Mouse (Mus musculus) brain, adult 2 months (tissue): ENCODE measurements around the gene Ryr1.
A peak's percentile ranks its signal among the peaks of the same experiment; 100 is the strongest.

Experiments
- DNase-seq: peaks from one replicate; pipeline ENCODE4 v3.0.0; 2011; ENCODE audit warnings: low read depth, low spot score

Ryr1 gene

DNA sequence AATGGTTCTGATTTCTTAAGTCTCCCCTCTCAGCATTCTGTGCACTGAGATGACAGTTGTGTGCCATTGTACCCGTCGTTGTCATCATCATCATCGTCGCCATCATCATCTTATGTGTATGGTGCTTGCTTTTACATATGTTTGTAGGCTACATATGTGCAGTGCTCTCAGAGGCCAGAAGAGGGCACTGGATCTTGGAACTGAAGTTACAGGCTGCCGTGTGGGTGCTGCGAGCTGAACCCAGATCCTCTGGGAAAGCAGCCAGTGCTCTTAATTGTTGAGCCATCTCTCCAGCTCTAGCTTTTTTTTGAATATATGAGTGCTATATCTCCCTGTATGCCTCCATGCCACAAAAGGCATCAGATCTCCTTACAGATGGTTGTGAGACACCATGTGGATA is 87.7 kb downstream of the Ryr1 start:
- DNase-seq, result no peak

DNA sequence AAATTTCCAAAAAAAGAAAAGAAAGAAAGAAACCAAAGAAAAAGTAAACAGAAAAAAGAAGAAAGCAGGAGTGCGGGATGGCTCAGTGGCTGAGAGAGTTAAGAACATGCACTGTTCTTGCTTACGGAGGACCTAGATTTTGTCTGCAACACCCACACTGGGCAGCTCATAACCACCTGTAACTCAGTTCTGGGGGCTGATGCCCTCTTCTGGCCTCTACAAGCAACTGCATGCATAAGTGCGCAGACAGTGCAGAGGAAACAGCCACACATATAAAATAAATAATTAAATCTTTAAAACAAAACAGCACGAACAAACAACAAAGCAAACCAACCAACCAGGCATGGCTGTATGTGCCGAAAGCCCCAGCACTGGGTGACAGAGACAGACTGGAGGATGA is 92.3 kb downstream of the Ryr1 start:
- DNase-seq, result no peak

DNA sequence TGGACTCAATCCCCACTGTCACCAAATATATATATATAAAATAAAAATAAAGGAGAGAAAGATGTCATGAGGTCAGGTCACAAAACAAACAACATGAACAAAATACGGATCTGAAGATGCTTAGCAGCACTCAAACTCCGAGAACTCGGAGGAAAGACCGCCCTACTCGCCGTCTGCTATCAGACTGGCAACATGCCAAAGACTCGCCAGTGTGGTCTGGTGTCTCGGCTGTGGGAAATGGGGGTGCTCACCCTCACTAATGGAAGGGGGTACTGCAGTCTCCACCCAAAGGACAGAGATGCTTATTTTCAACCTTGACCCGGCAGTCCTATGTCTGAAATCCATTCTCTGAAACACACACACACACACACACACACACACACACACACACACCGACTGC is 93.3 kb downstream of the Ryr1 start:
- DNase-seq, result no peak

DNA sequence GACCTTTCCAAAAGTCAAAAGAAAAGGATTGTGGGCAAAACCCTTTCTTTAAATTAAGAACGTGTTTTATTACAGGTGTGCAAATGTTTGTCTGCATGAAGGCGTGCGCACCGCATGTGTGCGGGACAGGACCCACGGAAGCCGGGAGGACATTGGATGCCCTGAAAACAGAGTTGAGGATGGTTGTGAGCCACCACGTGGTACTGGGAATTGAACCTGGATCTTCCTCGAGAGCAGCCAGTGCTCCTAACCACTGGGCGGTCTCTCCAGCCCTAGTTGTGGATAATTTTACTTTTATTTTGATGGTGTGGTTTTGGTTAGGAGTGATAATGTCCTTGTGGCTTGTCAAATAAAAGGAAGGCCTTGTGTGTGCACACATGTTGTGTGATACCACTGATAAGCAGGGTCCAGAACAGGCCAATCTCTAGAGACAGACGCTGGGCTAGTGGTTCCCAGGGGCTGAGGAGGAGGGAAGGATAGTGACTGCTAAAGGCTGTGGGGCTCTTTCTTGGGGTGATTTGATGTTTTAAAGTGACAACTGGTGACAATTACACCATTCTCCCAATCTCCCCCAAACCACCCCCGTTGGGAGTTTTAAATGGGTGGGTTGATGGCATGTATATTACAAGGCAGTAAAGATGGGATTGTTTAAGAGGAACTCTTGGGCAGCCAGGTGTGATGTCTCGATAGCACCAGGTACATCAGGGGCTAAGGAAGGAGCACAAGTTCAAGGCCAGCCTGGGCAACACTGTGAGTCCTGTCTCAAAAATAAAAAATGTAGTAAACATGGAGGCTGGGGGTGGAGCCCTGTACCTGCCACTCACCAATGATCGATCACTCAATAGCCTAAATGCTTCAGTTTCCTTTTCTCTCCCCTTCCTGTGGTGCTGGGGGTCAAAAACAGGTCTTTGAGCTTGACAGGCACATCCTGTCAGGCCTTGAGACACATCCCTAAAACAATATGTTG is 95.0 kb downstream of the Ryr1 start:
- no peak for DNase-seq

DNA sequence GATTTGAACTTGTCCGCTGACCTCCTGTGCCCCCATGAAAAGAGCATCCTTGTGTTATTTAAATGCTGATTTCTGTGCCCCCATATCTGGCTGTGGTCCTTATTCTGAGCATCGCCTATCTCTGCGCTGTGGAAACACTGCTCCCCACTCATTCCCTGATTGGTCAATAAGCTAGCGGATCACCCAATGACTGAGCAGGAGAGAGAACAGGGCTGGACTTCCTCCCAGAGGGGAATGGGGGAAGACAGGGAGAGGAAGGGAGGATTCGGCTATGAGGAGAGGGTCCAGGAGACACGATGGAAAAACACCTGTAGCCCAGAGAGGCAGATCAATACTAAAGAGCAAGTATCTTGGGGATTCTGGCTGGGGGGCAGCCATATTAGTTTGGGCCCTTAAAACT is 96.2 kb downstream of the Ryr1 start:
- no peak for DNase-seq

DNA sequence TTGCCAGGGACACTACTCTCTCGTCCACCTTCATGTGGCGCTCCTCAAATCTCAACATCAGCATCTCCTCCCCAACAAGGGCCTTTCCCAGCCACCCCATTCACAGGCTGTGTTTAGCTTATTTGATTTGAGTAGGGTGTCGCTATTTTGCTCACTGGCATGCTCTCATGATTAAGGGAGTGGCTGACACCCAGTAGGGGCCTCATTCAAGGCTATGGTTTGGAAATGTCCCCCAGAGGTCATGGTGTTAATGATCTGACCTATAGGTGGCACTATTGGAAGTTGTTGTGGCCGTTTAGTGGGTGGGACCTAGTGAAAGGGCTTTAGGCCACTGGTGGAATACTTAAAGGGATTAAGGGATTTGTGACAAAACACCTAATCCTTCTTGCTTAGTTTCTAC is 98.2 kb downstream of the Ryr1 start:
- no peak for DNase-seq

DNA sequence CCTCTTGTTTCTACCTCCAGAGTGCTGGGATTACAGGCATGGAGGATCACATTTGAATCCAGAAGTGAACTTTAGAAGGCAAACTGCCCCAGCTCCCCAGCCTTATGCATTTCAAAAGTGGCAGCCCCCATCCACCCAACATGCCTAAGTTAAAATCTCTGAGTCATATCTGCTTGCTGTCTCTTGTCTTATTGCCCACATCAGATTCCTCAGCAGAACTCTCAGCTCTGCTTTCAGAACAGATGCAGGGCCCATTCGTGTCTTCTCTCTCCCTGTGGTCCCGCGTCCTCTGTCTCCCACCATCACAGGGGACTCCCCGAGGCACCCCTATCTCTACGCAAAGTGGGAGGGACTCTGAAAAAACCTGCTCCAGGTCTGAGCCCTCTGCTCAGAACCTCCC is 98.8 kb downstream of the Ryr1 start:
- DNase-seq, result peak; percentile 63

DNA sequence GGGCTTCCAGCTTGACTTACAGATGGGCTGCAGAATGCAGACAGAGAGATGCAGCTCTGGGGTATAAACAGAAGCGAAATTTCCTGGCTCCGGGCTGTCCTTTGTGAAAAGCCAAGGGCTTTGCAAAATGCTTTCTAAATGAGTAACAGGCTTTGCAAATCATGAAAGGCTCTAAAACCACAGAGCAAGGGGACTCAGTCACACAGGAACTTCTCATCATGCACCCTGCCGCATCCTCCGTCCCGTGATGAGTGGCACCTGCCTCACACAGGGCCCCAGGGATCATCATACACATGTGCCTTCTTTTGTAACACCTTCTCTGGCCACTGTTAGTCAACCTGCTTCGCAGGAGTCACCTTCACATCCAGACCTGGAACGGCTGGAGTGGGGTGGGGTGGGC is 99.4 kb downstream of the Ryr1 start:
- no peak for DNase-seq

DNA sequence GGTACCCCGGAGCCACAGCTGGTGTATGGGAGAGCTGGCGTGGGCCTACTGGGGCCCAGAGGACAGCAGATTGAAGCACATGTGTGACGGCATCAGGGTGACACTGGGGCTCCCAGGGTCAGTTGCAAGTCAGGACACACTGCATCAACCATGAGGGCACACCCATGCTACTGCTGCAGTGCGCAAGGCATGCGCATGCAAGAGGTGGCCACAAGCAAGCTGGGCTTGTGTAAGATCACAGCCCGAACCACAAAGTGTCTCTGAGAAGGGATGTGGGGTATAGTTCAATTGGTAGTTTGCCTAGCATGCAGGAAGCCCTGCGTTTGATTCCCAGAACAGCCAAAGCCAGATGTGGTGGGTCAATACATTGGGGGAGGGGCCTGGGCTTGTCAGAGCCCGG is 101.5 kb downstream of the Ryr1 start:
- no peak for DNase-seq

DNA sequence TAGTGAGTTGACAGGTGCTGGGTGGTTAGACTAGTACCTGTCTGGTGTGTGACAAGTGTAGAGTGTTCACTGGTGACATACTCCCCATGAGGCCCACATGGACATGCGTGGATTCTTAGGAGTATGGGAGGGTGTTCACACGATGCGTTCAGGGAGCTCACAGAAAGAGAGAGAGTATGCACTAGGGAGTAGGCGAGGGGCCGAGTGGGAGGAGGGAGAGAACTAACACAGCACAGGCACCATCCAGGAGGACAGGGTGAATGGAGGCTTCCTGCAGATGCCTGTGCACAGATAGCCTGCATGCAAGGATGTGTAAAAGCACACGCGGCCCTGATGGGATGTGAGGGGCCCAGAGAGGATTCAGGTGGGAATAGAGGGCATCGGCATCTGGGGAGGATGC is 102.5 kb downstream of the Ryr1 start:
- peak; percentile 70 for DNase-seq

DNA sequence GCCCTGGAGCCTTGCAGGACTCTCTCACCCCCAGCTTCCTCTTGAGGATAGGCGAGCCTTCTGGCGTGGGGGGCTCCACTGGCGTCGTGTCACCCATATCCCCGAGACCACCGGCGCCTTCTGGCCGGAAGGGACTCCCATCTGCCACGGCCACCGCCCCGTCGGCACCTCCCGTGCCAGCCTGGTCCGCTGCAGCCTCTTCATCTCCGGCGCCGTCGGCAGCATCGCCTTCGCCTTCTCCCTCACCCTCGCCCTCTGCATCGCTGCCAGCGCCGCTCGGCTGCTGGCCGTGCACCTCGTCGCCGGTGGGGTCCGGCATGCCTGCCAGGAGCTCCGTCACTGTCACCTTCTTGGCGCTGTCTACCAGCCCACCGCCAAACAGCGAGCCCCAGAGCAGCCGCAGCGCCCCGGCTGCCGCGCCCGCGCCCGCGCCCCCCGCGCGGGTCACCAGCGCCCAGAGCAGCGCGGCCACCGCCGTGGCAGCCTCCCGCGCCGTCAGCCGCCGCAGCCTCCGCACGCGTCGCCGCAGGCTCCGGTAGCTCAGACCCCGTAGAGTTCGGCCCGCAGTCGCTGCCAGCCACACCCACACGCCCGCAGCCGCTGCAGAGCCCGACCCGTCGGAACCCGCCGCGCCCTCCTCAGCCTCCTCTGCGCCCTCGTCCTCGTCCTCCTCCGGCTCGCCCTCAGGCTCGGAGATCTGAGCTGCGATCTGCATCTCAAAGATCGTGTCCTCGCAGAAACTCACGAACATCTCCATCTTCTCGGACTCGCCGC is 105.3 kb downstream of the Ryr1 start:
- no peak for DNase-seq

DNA sequence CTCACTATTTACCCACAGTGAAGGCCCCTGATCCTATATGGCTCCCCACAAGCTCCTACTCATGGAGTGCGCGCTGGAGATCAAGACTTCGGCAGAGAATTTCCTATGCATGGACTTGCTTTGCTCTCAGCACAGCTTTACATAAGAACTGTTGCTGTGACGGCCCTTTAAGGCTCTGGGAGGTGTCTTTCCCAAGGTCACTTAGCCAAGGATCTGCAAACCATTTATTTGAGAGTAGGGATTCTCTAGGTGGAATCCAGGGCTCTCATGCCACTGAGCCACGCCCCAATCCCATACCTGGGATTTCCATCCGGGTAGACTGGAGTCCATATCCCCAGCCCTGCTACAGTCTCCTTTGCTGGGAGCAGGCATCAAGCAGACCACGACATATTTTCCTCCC is 107.8 kb downstream of the Ryr1 start:
- no peak for DNase-seq

DNA sequence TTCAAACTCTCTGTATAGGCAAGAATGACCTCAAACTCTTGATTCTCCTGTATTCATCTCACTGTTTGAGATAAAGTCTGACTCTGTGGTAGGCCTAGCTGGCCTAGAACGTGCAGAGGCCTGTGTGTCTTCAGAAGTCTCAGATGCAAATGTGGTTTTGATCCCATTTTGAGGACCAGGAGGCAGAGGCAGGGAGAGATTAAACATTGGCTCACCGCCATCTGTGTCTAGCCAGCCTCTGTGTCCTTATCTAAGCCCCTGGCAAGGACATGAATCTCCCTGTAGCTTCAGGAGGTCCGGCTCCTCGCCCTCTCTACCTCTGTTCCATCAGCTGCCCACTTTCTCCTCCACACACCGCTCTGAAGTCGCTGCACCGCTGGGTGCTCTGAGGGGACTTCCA is 108.5 kb downstream of the Ryr1 start:
- no peak for DNase-seq

DNA sequence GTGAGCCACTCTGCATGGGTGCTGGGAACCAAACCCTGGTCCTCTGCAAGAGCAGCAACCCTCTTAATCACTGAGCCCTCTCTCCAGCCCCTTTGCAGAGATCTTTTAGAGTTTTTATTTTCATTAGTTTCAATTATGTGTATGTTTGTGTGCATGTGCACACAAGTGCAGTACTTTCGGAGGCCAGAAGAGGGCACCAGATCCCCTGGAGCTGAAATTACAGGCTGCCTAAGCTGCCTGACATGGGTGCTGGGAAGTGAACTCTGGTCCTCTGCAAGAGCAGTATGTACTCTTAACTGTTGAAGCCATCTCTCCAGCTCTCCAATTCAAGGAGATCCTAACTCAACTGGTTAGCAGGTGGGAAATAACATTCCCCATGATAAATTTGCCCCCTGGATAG is 110.0 kb downstream of the Ryr1 start:
- DNase-seq, result no peak

DNA sequence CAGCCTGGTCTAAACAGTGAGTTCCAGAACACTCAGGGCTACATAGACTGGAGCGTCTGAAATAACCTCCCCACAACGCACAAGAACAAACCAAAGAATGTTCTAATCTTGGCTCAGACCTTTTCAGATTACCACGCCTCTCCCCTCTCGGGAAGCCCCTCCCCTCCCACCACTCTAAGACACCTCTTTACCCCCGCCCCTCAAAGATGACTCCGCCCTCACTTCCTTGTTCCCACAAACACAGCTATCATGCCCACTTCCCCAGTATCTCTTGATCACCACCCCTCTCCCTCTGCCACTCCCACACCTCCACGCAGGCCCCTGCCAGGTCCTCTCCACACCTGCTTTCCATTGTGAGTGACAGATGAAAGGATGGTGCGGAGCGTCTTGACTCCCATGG is 116.3 kb downstream of the Ryr1 start:
- no peak for DNase-seq

DNA sequence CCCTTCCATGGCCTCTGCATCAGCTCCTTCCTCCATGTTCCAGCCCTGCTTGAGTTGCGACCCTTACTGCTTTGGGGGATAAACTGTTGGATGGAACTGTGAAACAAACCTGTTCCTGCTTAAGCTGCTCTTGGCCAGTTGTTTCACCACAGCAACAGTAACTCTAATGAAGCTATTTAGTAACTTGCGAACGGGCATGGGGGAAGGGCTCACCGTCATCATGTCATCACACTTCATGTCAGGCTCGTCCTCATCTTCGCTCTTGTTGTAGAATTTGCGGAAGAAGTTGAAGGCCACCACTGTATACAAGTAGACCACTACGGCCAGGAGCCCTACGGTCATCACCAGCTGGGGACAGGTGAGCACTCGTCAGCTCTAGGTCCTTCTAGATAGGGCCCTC is 116.8 kb downstream of the Ryr1 start:
- DNase-seq, result no peak

DNA sequence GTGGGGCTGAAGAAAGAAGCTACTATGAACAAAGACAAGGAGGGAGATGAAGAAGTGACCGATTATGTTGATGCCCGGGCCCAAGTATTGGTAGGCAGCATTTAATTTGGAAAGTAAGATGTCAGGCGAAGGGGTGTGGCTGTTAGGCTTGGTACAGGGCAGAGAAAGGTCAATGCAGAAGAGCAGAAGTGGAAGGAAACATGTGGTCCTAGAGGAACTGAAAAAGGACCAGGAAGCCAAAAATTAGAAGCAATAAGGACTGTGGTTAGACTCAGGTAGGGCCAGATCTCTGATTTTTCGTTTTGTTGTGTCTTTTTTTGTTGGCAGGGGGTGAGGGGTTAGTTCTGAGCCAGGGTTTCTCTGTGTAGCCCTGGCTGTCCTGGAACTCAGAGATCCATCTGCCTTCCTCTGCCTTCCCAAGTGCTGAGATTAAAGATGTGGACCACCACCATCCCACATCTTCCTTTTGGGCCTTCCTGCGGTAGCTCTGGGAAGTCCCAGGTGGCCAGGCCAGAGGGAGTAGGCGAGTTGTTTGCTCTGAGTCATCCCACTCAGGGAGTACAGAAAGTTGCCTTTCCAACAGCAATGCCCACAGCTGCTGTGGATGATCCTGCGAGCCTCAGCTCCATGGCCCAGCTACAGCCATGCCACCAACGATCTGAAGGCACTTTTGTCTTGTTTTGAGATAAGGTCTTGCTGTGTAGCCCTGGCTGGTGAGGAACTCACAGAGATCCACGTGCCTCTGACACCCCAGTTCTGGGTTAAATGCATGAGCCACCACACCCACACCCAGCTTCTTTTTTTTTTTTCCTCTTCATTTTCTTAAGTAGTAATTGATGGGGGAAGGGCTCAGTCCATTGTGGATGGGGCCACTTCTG is 117.5 kb downstream of the Ryr1 start:
- peak; percentile 31 for DNase-seq

DNA sequence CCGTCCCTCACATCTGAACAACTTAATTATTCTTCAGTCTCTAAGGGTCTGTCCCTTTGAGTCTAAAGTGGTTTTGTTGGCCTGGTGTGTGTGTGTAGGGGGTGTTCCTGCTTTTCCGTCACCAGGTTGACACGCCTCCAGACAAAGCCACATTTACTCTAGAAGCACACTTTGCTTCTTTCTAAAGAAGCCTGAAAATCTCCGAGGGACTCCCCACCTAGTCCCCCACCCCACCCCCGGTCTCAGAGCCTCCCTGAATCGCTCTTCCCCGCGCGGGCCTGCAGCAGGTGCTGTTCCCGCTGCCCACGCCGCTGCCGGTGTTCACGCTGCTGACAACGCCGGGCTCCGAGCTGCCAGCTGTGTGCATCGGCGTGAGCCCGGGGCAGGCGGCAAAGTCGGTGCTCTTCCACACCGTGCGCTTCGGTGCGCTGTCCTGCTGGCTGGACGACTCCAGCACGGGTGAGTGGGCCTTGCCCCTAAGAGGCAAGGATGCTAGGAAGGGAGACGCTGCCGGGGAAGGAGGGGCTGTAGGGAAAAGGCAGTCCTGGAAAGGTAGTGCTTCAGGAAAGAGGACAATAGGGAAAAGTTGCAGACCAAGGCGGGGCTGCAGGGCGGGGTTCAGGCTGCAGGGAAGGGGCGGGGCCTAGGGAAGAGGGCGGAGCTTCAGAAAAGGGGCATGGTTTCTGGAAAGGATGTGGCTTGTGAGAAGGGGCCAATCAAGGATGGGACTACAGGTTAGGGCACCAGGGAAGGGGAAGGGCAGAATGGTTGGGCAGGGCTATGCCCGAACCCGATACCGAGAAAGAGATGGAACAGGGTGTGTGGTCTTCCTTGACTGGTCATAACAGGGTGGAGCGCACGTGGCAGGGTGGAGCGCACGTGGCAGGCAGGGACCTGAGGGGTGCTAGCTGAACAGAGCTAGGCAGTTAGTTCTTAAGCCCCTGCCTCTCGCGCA is 124.1 kb downstream of the Ryr1 start:
- DNase-seq, result peak; percentile 44

DNA sequence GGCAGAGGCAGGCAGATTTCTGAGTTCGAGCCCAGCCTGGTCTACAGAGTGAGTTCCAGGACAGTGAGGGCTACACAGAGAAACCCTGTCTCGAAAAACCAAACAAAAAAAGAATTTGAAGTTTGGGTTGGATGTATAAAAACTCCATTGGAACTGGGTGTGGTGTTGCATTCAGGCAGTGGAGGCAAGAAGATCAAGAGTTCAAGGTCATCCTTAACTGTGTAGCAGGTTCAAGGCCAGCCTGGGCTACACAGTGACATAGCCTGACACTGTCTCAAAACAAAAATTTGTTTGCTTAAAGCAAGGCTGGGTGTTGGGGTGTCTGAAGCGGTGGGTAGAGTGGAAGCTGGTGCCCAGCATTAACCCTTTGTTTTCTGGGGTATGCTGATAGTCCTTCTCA is 131.6 kb downstream of the Ryr1 start:
- DNase-seq, result no peak

DNA sequence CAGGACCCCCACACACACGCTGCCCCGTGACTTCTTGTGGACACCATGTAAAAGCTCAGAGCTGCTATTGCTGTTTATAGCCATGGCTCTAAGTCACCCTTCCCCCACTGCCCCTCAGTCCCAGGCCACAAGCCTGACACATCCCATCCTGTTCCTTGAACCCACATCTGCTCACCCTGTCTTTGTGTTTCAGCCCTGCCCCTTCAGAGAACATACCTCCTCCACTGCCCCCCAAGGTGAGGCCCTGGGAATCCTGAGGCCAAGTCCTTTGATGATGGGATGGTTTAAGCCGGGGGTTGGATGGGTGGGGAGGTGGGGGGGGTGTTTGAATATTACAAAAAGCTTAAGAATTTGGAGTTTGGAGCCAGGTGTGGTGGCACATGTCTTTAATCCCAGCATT is 132.0 kb downstream of the Ryr1 start:
- no peak for DNase-seq

DNA sequence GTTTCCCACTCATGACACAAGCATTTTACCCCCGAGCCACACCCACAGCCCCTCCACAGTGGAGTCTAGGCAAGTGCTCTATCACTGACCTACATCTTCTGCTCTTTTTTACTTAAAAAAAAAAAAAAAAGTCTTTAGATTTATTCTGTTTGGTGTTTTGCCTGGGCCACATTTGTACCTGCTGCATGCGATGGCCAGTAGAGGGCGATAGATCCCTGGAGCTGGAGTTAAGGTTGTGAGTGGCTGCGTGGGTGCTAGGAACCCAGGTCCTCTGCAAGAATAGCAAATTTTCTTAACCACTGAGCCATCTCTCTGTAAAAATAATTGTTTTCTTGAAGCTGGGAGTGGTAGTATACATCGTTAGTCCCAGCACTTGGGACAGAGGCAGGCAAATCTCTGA is 133.4 kb downstream of the Ryr1 start:
- DNase-seq, result no peak
